Comparison of ENCODE assay signal across 25 mouse cellular contexts in the genomic region with DNA sequence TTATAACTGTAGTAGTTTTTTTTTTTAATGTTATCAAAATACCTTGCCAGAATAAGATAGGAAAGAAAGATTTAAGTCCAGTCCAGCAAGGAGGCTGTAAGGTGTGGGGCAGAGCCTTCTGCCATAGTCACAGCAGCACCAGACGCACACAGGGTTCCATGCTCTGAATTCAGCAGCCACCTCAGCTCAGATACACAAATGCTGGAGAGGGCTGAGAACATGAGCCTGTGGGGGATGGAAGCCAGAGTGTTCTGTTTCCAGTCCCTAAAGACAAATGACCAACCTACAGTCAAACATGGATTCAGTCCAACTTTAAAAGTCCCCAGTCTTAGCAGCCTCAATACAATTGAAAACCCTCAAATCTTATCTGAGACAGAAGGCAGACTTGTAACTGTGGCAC.
A peak's percentile ranks its signal among the peaks of the same experiment; 100 is the strongest.
DNase-seq lines count a peak whose midpoint lies in the region; ATAC-seq lines count a peak whose summit lies in the region.
"Had no signal": no experiment of that assay in that cellular context is flagged by ENCODE, and none has a peak within 500 bp of the region (broad histone marks: within the 10 kb centered on the region; RNA-seq: fewer than 3 reads in every experiment).

No protein-coding gene starts in this region.

- no peak for ATAC-seq in forebrain, embryonic 14.5 days
- no peak for ATAC-seq in forebrain, embryonic 15.5 days (replicated peaks)
- no peak for ATAC-seq in heart, embryonic 13.5 days (ENCODE audit: extremely low read depth, insufficient number of reproducible peaks, low FRiP score, low TSS enrichment)
- ATAC-seq in hindbrain, embryonic 13.5 days (ENCODE audit: low FRiP score), result no peak
- ATAC-seq in hindbrain, embryonic 16.5 days, result no peak
- ATAC-seq in neural tube, embryonic 15.5 days (ENCODE audit: low FRiP score), result no peak
- ATAC-seq: forebrain, embryonic 13.5 days; liver, embryonic 12.5 days; liver, postnatal 0 days; lung, postnatal 0 days had no signal

- peaks cover 13% of the 10 kb centered on the region for H3K4me1 ChIP-seq in forebrain, embryonic 14.5 days (ENCODE audit: control insufficient read depth, insufficient read depth, low read length)
- H3K4me1 ChIP-seq in forebrain, embryonic 15.5 days, result peaks cover 39% of the 10 kb centered on the region
- H3K4me1 ChIP-seq in heart, embryonic 13.5 days, result peaks cover 90% of the 10 kb centered on the region
- H3K4me1 ChIP-seq in hindbrain, embryonic 13.5 days (replicated peaks), result peaks cover 76% of the 10 kb centered on the region
- peaks cover 25% of the 10 kb centered on the region for H3K4me1 ChIP-seq in hindbrain, embryonic 16.5 days (ENCODE audit: control insufficient read depth, insufficient read depth, low read depth, low read length)
- peaks cover 33% of the 10 kb centered on the region for H3K4me1 ChIP-seq in neural tube, embryonic 15.5 days

- no peaks in the 10 kb centered on the region for H3K9me3 ChIP-seq in forebrain, embryonic 14.5 days (replicated peaks; ENCODE audit: control insufficient read depth, low read length)
- no peaks in the 10 kb centered on the region for H3K9me3 ChIP-seq in forebrain, embryonic 15.5 days
- H3K9me3 ChIP-seq in heart, embryonic 13.5 days, result no peaks in the 10 kb centered on the region
- no peaks in the 10 kb centered on the region for H3K9me3 ChIP-seq in hindbrain, embryonic 13.5 days
- H3K9me3 ChIP-seq in hindbrain, embryonic 16.5 days (ENCODE audit: control insufficient read depth, low read length), result no peaks in the 10 kb centered on the region
- no peaks in the 10 kb centered on the region for H3K9me3 ChIP-seq in neural tube, embryonic 15.5 days (replicated peaks)
- H3K9me3 ChIP-seq: forebrain, embryonic 13.5 days; G1E; kidney, embryonic 15.5 days; limb, embryonic 13.5 days; liver, embryonic 12.5 days had no signal

- 78% methylated on average over 1 of the region's 1 CpGs for WGBS in forebrain, embryonic 14.5 days
- WGBS in forebrain, embryonic 15.5 days, result 73% methylated on average over 1 of the region's 1 CpGs
- 48% methylated on average over 1 of the region's 1 CpGs for WGBS in heart, embryonic 13.5 days
- WGBS in hindbrain, embryonic 13.5 days, result 61% methylated on average over 1 of the region's 1 CpGs
- 76% methylated on average over 1 of the region's 1 CpGs for WGBS in hindbrain, embryonic 16.5 days
- 69% methylated on average over 1 of the region's 1 CpGs for WGBS in neural tube, embryonic 15.5 days

- DNase-seq in forebrain, embryonic 14.5 days (ENCODE audit: low spot score), result no peak
- no peak for DNase-seq in heart, adult 18-20 months
- DNase-seq: adrenal gland, adult 8-10 months; heart, postnatal 14 days; kidney, adult 18-20 months; kidney, postnatal 25 days; liver, postnatal 0 days; midbrain, embryonic 14.5 days; right cerebral cortex, adult 18-20 months; spleen, adult 18-20 months; thymus, postnatal 4 days had no signal

- no peak overlapping the region for H3K9ac ChIP-seq in forebrain, embryonic 14.5 days (ENCODE audit: low read length)
- H3K9ac ChIP-seq in forebrain, embryonic 15.5 days (replicated peaks), result no peak overlapping the region
- H3K9ac ChIP-seq in heart, embryonic 13.5 days, result peak overlapping the region; percentile 44; the same call in 1 of the 2 replicates
- H3K9ac ChIP-seq in hindbrain, embryonic 13.5 days, result no peak overlapping the region
- H3K9ac ChIP-seq in hindbrain, embryonic 16.5 days (ENCODE audit: low read depth, low read length), result no peak overlapping the region
- no peak overlapping the region for H3K9ac ChIP-seq in neural tube, embryonic 15.5 days (replicated peaks)
- H3K9ac ChIP-seq: hindbrain, embryonic 14.5 days; kidney, embryonic 15.5 days; limb, embryonic 13.5 days; liver, embryonic 12.5 days; liver, postnatal 0 days had no signal

- H3K27ac ChIP-seq in forebrain, embryonic 14.5 days (ENCODE audit: low read depth, low read length), result 0 out of 2 replicates have a peak overlapping the region, but pooled peaks have one; percentile 27
- H3K27ac ChIP-seq in forebrain, embryonic 15.5 days (replicated peaks), result no peak overlapping the region
- H3K27ac ChIP-seq in heart, embryonic 13.5 days (replicated peaks), result peak overlapping the region; percentile 58
- peak overlapping the region; percentile 59; the same call in 1 of the 2 replicates for H3K27ac ChIP-seq in hindbrain, embryonic 13.5 days
- H3K27ac ChIP-seq in hindbrain, embryonic 16.5 days (ENCODE audit: low read depth, low read length), result no peak overlapping the region
- peak overlapping the region; percentile 15; the same call in 1 of the 2 replicates for H3K27ac ChIP-seq in neural tube, embryonic 15.5 days (replicated peaks)
- H3K27ac ChIP-seq: forebrain, embryonic 13.5 days; kidney, embryonic 15.5 days; limb, embryonic 13.5 days; liver, embryonic 12.5 days; macrophage had no signal

- no peak overlapping the region for H3K4me2 ChIP-seq in forebrain, embryonic 14.5 days (ENCODE audit: low read length)
- H3K4me2 ChIP-seq in forebrain, embryonic 15.5 days (replicated peaks), result no peak overlapping the region
- H3K4me2 ChIP-seq in heart, embryonic 13.5 days, result no peak overlapping the region
- H3K4me2 ChIP-seq in hindbrain, embryonic 13.5 days, result no peak overlapping the region
- H3K4me2 ChIP-seq in hindbrain, embryonic 16.5 days (ENCODE audit: low read length), result no peak overlapping the region
- H3K4me2 ChIP-seq in neural tube, embryonic 15.5 days, result no peak overlapping the region
- H3K4me2 ChIP-seq: forebrain, embryonic 13.5 days; hindbrain, embryonic 14.5 days; kidney, embryonic 15.5 days; limb, embryonic 13.5 days; liver, embryonic 12.5 days had no signal

- H3K36me3 ChIP-seq in forebrain, embryonic 14.5 days (ENCODE audit: control insufficient read depth, insufficient read depth, low read length), result no peaks in the 10 kb centered on the region
- no peaks in the 10 kb centered on the region for H3K36me3 ChIP-seq in forebrain, embryonic 15.5 days
- H3K36me3 ChIP-seq in heart, embryonic 13.5 days, result no peaks in the 10 kb centered on the region
- no peaks in the 10 kb centered on the region for H3K36me3 ChIP-seq in hindbrain, embryonic 13.5 days
- no peaks in the 10 kb centered on the region for H3K36me3 ChIP-seq in hindbrain, embryonic 16.5 days (ENCODE audit: control insufficient read depth, insufficient read depth, low read length)
- no peaks in the 10 kb centered on the region for H3K36me3 ChIP-seq in neural tube, embryonic 15.5 days
- H3K36me3 ChIP-seq: limb, embryonic 13.5 days; liver, embryonic 12.5 days had no signal

- H3K27me3 ChIP-seq in forebrain, embryonic 14.5 days (replicated peaks; ENCODE audit: control insufficient read depth, insufficient read depth, low read length), result no peaks in the 10 kb centered on the region
- H3K27me3 ChIP-seq in forebrain, embryonic 15.5 days, result no peaks in the 10 kb centered on the region
- H3K27me3 ChIP-seq in heart, embryonic 13.5 days (replicated peaks), result no peaks in the 10 kb centered on the region
- H3K27me3 ChIP-seq in hindbrain, embryonic 13.5 days, result no peaks in the 10 kb centered on the region
- H3K27me3 ChIP-seq in hindbrain, embryonic 16.5 days (replicated peaks; ENCODE audit: control insufficient read depth, insufficient read depth, low read length), result no peaks in the 10 kb centered on the region
- no peaks in the 10 kb centered on the region for H3K27me3 ChIP-seq in neural tube, embryonic 15.5 days (replicated peaks)
- H3K27me3 ChIP-seq: forebrain, embryonic 13.5 days; kidney, embryonic 15.5 days; limb, embryonic 13.5 days; liver, embryonic 12.5 days had no signal

- no peak overlapping the region for H3K4me3 ChIP-seq in forebrain, embryonic 14.5 days (ENCODE audit: low read depth, low read length)
- H3K4me3 ChIP-seq in forebrain, embryonic 15.5 days, result no peak overlapping the region
- H3K4me3 ChIP-seq in heart, embryonic 13.5 days, result no peak overlapping the region
- H3K4me3 ChIP-seq in hindbrain, embryonic 13.5 days, result no peak overlapping the region
- no peak overlapping the region for H3K4me3 ChIP-seq in hindbrain, embryonic 16.5 days (ENCODE audit: low read length)
- no peak overlapping the region for H3K4me3 ChIP-seq in neural tube, embryonic 15.5 days (replicated peaks)
- H3K4me3 ChIP-seq: erythroblast, embryonic 14.5 days; forebrain, embryonic 13.5 days; kidney, embryonic 15.5 days; limb, embryonic 13.5 days; liver, embryonic 12.5 days had no signal

Comparison
In these comparisons a context has a peak if more than half of its experiments do, and no peak if none do; other contexts are left out.
1. H3K27ac ChIP-seq: peak in forebrain, embryonic 14.5 days (single experiment), heart, embryonic 13.5 days (single experiment), hindbrain, embryonic 13.5 days (single experiment) and neural tube, embryonic 15.5 days (single experiment); none in forebrain, embryonic 15.5 days (single experiment) and hindbrain, embryonic 16.5 days (single experiment).